Mouse (Mus musculus) forebrain, embryonic 12.5 days (tissue): ENCODE data around the gene Vps8. TPM values are rescaled to one million over a fixed set of nuclear protein-coding genes. Genes with fewer than 3 reads are reported as not detected.

Experiments used
- ATAC-seq: fragments of 200-750 bp; cut with Nextera tagmentation; 2 replicates; pipeline ENCODE4 v1.8.0; 2017; ENCODE audit warnings: moderate TSS enrichment; ENCODE audit not compliant: low FRiP score
- H3K27ac ChIP-seq: fragments of 300-500 bp; sonication (generic); 2 replicates; pipeline ENCODE4 v1.5.1; 2016; ENCODE audit warnings: mild to moderate bottlenecking
- H3K27me3 ChIP-seq: fragments of 300-500 bp; sonication (generic); 2 replicates; pipeline ENCODE4 v1.6.1; 2016; ENCODE audit warnings: mild to moderate bottlenecking
- H3K36me3 ChIP-seq: fragments of 300-500 bp; sonication (generic); replicated peaks from 2 replicates; pipeline ENCODE4 v1.6.1; 2016; ENCODE audit warnings: mild to moderate bottlenecking
- H3K4me1 ChIP-seq: fragments of 300-500 bp; sonication (generic); 2 replicates; pipeline ENCODE4 v1.6.1; 2016
- H3K4me2 ChIP-seq: fragments of 300-500 bp; sonication (generic); 2 replicates; pipeline ENCODE4 v1.6.1; 2016; ENCODE audit warnings: mild to moderate bottlenecking, moderate library complexity
- H3K4me3 ChIP-seq: fragments of 300-500 bp; sonication (generic); replicated peaks from 2 replicates; pipeline ENCODE4 v1.5.1; 2016; ENCODE audit warnings: mild to moderate bottlenecking
- H3K9ac ChIP-seq: fragments of 300-500 bp; sonication (generic); 2 replicates; pipeline ENCODE4 v1.6.1; 2016; ENCODE audit warnings: mild to moderate bottlenecking
- H3K9me3 ChIP-seq: fragments of 300-500 bp; sonication (generic); 2 replicates; pipeline ENCODE4 v1.6.1; 2016
- WGBS: fragments of 180-500 bp; shearing (Covaris S2); methylation state at CpG from one replicate; pipeline ENCODE4 v1.1.7; 2016; 5-methylcytosine and 5-hydroxymethylcytosine counted together
- polyA plus RNA-seq: library from polyadenylated mRNA; unstranded; fragments of >200 nt; fragmentation: Nextera tagmentation; extraction: Ambion mirVana; gene quantifications from 2 replicates; pipeline ENCODE4 v1.2.1, GENCODE M21; 2016

Vps8 gene
- polyA plus RNA-seq, 1 experiment from 2014 or later = 30.1 TPM

DNA sequence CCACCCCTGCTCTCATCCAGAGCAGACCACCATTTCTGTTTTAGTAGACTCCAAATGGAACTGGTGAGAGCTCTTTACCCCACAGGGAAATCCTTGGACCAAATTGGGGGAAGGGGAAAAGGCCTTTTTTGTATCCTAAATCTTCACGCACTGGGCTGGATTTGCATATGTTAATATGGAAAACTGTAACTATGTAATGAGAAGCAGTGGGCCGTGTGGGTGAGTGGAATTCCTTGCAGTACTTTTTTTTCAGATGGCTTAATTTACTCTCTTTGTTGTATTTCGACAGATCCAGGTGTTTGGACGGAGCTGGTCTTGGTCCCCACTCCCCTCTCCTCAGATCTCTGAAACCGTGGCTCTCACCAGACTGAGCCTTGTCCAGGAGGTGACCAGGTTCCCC is 32.2 kb upstream of the Vps8 start:
- ATAC-seq = no peak
- H3K27me3 ChIP-seq = peaks cover 30% of the 10 kb centered on the region; the same call in 1 of the 2 replicates
- no peak overlapping the region for H3K4me3 ChIP-seq
- no peaks in the 10 kb centered on the region for H3K9me3 ChIP-seq
- H3K9ac ChIP-seq = no peak overlapping the region
- 30% methylated on average over 5 of the region's 5 CpGs for WGBS
- no peaks in the 10 kb centered on the region for H3K36me3 ChIP-seq
- H3K4me1 ChIP-seq = peaks cover 40% of the 10 kb centered on the region
- H3K27ac ChIP-seq = no peak overlapping the region
- H3K4me2 ChIP-seq = no peak overlapping the region

DNA sequence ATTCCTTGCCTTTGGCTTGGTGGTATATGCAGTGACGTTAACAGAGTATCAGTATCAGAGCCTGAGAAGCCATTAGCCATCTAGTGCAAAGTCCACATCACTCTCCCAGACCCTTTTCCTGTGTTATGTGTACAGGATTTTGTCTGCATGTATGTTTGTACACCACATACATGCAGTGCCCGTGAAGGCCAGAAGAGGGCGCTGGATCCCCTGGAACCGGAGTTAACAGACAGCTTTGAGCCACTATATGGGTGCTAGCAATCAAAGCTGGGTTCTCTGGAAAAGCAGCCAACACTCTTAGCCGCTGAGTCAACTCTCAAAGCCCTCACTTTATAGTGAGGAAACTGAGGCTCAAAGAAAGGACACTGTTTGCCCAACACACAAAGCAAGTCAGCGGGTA is 30.8 kb upstream of the Vps8 start:
- WGBS = 74% methylated on average over 6 of the region's 6 CpGs
- no peak; the same call in 1 of the 2 replicates for ATAC-seq
- Histone ChIP-seq H3K9me3 (no peaks in the 10 kb centered on the region), H3K4me3 (no peak overlapping the region), H3K4me2 (no peak overlapping the region), H3K4me1 (peaks cover 41% of the 10 kb centered on the region), H3K36me3 (no peaks in the 10 kb centered on the region), H3K9ac (no peak overlapping the region), H3K27me3 (peaks cover 30% of the 10 kb centered on the region; the same call in 1 of the 2 replicates), H3K27ac (peak overlapping the region; percentile 33)

DNA sequence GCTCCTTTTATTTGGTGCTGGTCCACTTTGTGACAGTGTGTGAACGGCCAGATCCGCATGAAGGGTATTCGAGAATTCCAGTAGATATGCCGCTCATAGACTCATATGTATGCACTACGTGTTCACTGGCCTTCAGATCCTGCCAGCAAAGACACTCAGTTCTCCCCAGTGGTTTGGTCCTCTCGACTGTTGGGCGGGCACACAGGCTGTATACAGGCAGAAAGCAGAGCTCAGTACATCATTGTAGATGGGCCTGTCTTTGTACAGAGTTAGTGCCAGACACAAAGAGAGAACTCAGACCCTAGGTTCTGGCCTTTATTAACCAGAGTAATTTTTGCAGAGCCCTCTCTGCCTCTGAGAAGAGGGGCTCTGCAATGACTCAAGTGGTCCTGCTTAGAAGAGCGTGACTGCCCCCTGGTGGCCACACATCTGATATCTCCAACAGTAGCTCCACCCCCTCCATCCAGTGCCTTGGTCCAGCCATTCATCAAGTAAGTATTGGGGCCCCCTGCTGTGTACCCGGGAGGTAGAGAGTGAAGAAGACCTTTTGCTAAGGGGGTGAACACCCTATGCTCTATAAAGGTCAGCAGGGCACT is 30.3 kb upstream of the Vps8 start:
- Histone ChIP-seq H3K9me3 (no peaks in the 10 kb centered on the region), H3K4me2 (no peak overlapping the region), H3K27ac (peak overlapping the region; percentile 33), H3K4me3 (no peak overlapping the region), H3K9ac (no peak overlapping the region), H3K27me3 (peaks cover 30% of the 10 kb centered on the region; the same call in 1 of the 2 replicates), H3K4me1 (peaks cover 46% of the 10 kb centered on the region), H3K36me3 (no peaks in the 10 kb centered on the region)
- 46% methylated on average over 9 of the region's 9 CpGs for WGBS
- peak; percentile 87 for ATAC-seq

DNA sequence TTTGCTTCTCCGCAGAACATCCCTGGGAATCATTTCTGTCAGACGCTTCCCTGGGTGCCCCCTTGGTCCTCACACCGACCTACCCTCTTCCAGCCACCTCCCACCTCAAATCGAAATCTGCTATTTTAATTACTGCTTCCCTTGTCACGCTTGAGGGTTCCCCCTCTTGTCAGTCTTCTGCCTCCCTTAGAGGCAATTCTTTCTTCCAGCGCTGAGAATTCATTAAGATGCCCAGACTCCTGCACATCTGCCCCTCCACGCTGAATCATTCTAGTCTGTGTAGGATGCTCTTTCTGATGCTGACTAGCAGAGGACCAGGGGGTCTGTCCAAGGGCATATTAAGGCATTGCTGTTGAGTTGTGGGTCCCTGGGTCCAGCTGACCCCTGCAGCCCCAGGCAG is 27.4 kb upstream of the Vps8 start:
- Histone ChIP-seq H3K9ac (0 out of 2 replicates have a peak overlapping the region, but pooled peaks have one; percentile 8), H3K27me3 (peaks cover 18% of the 10 kb centered on the region; the same call in 1 of the 2 replicates), H3K27ac (peak overlapping the region; percentile 3; the same call in 1 of the 2 replicates), H3K36me3 (no peaks in the 10 kb centered on the region), H3K9me3 (no peaks in the 10 kb centered on the region), H3K4me1 (peaks cover 53% of the 10 kb centered on the region), H3K4me3 (no peak overlapping the region), H3K4me2 (no peak overlapping the region)
- WGBS = 27% methylated on average over 7 of the region's 7 CpGs
- no peak for ATAC-seq

DNA sequence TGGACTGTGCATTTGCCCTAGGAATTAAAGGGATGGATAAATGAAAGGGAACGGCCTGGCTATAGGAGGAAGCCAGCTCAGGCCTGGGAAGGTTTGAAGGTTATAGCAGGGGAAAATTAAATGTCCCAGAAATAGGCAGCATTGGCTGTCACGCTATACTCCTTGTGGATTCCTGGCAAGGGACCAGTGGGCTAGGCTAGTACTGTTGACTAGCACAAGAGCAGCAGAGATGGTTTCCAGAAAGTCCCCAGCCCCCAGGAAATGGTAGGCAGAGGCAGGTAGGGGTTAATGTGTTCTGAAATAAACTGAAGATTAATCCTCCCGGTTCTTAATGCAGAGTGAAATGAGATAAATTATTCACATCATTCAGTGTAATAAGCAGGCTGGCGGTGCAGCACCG is 25.2 kb upstream of the Vps8 start:
- Histone ChIP-seq H3K36me3 (no peaks in the 10 kb centered on the region), H3K4me1 (peaks cover 43% of the 10 kb centered on the region), H3K27ac (0 out of 2 replicates have a peak overlapping the region, but pooled peaks have one; percentile 57), H3K4me2 (no peak overlapping the region), H3K4me3 (no peak overlapping the region), H3K9ac (no peak overlapping the region), H3K9me3 (no peaks in the 10 kb centered on the region), H3K27me3 (peaks cover 12% of the 10 kb centered on the region; the same call in 1 of the 2 replicates)
- WGBS = 48% methylated on average over 5 of the region's 5 CpGs
- ATAC-seq = no peak

DNA sequence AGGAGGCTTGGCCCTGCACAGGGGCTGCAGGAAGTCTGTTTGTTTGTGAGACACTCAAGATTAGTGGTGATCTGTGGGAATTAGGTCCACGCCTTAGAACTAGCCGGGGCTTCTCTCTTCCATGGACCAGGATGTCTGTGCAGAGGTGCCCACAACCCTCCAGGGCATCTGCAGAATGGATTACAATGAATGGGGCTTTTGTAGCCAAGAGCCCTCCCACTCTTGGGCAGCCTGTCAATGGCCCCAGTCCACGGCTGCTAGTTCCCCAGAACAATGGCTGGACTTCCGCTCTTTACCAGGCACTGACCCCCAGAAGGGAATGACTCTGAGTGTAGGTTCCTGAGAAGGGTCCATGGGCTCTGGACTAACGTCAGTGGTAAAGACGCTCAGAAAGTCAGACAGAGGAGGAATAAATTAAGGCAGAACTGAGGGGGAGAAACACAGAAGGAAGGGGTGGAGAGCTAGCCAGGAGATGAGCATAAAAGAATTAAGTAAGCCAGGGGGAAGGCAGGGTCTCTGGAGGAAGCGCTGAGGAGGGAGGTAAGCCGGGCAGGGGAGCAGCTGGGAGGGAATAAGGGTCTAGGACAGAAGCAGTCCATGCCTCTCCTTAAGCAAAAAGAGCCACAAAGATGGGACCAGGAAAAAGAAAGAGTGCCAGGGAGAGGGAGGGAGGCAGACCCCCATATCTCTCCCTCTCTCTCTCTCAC is 24.4 kb upstream of the Vps8 start:
- WGBS = 7% methylated on average over 8 of the region's 8 CpGs
- no peak overlapping the region for H3K4me3 ChIP-seq
- H3K9me3 ChIP-seq = no peaks in the 10 kb centered on the region
- peaks cover 43% of the 10 kb centered on the region for H3K4me1 ChIP-seq
- H3K4me2 ChIP-seq = peak overlapping the region; percentile 21
- H3K27ac ChIP-seq = peak overlapping the region; percentile 57
- ATAC-seq = peak; percentile 49; the same call in 1 of the 2 replicates
- H3K9ac ChIP-seq = no peak overlapping the region
- H3K27me3 ChIP-seq = peaks cover 12% of the 10 kb centered on the region; the same call in 1 of the 2 replicates
- no peaks in the 10 kb centered on the region for H3K36me3 ChIP-seq

DNA sequence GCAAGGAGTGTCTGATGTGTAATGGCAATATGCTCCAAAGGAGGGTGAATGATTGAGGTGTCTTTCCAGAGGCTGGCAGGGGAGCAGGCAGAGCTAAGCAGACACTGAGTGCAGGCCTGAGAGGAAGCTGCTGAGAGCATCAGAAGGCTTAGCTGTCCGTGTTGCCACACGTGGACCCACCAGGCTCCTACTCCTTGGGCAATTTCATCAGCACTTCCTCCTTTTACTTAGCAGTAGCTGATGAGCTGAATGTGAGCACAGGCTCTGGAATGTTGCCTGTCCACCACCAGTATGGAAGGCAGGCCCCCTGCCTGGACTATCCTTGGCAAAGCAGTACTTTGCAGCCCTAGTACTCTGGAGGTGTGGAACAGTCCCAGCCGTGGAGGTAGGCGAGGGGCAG is 23.0 kb upstream of the Vps8 start:
- Histone ChIP-seq H3K27me3 (peaks cover 5% of the 10 kb centered on the region; the same call in 1 of the 2 replicates), H3K9me3 (no peaks in the 10 kb centered on the region), H3K9ac (no peak overlapping the region), H3K36me3 (no peaks in the 10 kb centered on the region), H3K4me2 (no peak overlapping the region), H3K27ac (no peak overlapping the region), H3K4me3 (no peak overlapping the region), H3K4me1 (peaks cover 41% of the 10 kb centered on the region)
- ATAC-seq = no peak
- WGBS = 79% methylated on average over 4 of the region's 4 CpGs

DNA sequence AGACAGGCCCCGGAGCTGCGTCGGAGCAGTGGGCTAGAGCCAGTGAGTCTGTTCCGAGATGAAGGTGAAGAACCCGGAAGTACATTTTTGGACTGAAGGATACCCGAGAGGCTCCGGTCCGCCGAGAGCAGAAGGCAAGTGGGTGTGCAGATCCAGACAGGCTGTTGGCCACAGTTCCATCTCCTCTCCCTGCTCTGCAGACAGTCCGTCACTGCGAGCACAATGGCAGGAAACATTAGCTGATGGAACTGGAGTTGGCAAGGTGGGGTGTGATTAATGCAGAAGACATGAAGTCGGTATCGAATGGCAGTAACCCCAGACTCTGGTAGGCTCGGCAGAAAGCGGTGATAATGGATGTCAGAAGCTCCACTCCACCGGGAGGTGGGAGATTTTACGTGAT is 20.9 kb upstream of the Vps8 start:
- Histone ChIP-seq H3K27ac (no peak overlapping the region), H3K4me1 (peaks cover 36% of the 10 kb centered on the region), H3K4me2 (no peak overlapping the region), H3K4me3 (no peak overlapping the region), H3K27me3 (peaks cover 4% of the 10 kb centered on the region; the same call in 1 of the 2 replicates), H3K36me3 (no peaks in the 10 kb centered on the region), H3K9me3 (no peaks in the 10 kb centered on the region), H3K9ac (no peak overlapping the region)
- no peak for ATAC-seq
- WGBS = 82% methylated on average over 17 of the region's 17 CpGs

DNA sequence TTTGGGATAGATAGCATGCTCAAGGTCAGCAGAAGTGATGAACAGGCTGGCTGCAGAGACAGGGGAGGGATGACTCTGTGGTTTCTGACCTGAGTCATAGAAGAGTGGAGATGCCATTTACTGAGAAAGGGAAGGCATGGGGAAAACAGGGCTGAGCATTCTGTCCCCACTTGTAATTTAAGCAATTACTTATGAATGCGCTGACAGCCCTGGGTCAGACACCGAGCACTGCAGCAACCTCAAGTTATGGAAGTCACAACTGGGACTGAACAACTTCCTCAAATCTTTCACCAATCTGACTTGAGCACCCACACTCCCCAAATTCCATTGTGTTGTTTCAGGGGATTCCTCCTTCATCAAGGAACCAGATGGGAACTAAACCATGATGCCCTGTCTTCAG is 19.5 kb upstream of the Vps8 start:
- WGBS = 92% methylated on average over 2 of the region's 2 CpGs
- no peaks in the 10 kb centered on the region for H3K9me3 ChIP-seq
- H3K9ac ChIP-seq = no peak overlapping the region
- no peaks in the 10 kb centered on the region for H3K36me3 ChIP-seq
- no peak overlapping the region for H3K4me2 ChIP-seq
- H3K27me3 ChIP-seq = peaks cover 4% of the 10 kb centered on the region; the same call in 1 of the 2 replicates
- H3K4me1 ChIP-seq = peaks cover 23% of the 10 kb centered on the region
- no peak for ATAC-seq
- no peak overlapping the region for H3K4me3 ChIP-seq
- no peak overlapping the region for H3K27ac ChIP-seq

DNA sequence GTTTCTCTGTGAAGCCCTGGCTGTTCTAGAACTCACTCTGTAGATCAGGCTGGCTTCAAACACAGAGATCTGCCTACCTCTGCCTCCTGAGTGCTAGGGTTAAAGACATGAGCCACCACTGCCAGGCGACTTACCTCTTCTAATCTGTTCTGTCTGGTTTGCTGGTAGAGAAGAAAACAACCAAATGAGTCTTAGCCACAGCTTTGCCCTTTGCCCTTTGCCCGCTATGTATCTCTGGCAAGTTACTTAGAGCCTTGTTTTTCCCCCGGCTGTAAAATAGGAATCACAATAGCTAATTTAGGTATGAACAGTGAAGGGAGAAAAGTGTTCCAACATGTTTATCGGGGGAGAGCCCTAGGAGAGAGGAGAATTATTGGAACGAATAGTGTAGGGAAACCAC is 18.3 kb upstream of the Vps8 start:
- peaks cover 14% of the 10 kb centered on the region for H3K4me1 ChIP-seq
- WGBS = 58% methylated on average over 5 of the region's 5 CpGs
- H3K9me3 ChIP-seq = no peaks in the 10 kb centered on the region
- no peak overlapping the region for H3K4me3 ChIP-seq
- no peaks in the 10 kb centered on the region for H3K36me3 ChIP-seq
- no peak for ATAC-seq
- H3K27ac ChIP-seq = no peak overlapping the region
- H3K4me2 ChIP-seq = no peak overlapping the region
- H3K9ac ChIP-seq = no peak overlapping the region
- peaks cover 4% of the 10 kb centered on the region; the same call in 1 of the 2 replicates for H3K27me3 ChIP-seq

DNA sequence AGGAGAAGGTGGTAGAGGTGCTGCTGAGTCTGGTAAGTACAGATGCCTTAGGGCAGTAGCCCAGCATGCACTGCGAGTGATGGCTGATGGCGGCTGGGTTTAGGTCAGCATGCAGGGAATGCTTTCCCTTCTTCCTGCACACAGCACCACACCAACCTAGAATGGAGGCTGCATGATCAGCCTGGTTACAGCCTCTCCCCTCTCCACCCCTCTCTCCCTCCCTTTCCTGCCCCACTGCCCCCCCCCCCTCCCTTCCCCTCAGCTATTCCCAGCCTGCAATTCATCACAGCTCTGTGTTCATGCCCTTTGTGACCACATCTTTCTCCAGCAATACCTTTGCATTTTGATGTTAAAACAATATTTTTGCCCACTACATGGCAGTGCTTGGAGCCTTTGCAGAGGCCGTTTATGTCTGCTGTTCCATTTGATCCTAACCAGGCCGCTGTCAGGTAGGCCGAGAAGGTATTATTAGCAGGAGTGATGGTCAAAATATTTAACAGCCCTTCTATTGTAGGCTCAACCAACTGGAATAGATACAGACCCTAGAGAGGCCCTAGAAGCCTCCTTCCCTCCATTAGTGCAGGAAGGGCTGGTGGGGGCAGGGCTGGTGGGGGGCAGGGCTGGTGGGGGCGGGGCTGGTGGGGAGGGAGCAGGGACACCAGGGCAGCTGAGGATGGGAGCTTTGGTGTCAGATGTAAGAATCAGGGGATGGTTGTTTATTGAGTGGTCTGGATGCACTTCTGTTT is 17.5 kb upstream of the Vps8 start:
- ATAC-seq = 0 out of 2 replicates have a peak, but pooled peaks have one; percentile 20
- Histone ChIP-seq H3K9ac (no peak overlapping the region), H3K4me2 (no peak overlapping the region), H3K27ac (0 out of 2 replicates have a peak overlapping the region, but pooled peaks have one; percentile 19), H3K4me3 (no peak overlapping the region), H3K4me1 (peaks cover 14% of the 10 kb centered on the region), H3K27me3 (peaks cover 4% of the 10 kb centered on the region; the same call in 1 of the 2 replicates), H3K36me3 (no peaks in the 10 kb centered on the region), H3K9me3 (no peaks in the 10 kb centered on the region)
- 54% methylated on average over 6 of the region's 6 CpGs for WGBS

DNA sequence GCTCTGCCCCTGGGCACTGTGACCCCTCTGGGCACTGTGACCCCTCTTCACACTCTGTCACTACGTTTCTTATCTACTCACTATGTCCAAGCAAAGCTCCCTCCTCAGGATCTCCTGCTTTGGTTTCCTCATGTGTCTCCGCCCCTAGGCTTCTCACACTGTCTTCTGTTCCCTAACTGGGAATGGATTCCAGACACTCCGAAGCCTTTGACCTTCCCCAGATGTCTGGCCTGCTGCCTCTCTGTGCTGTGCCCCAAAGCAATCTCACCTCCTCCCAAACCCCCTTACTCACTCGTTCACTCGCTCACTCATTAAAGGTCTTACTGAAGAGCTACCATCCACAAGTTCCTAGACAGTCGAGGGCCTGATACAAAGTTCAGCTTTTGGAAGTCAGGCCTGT is 16.8 kb upstream of the Vps8 start:
- Histone ChIP-seq H3K27ac (no peak overlapping the region), H3K9ac (no peak overlapping the region), H3K4me1 (peaks cover 14% of the 10 kb centered on the region), H3K36me3 (no peaks in the 10 kb centered on the region), H3K4me3 (no peak overlapping the region), H3K4me2 (no peak overlapping the region), H3K9me3 (no peaks in the 10 kb centered on the region), H3K27me3 (peaks cover 4% of the 10 kb centered on the region; the same call in 1 of the 2 replicates)
- WGBS = 69% methylated on average over 6 of the region's 6 CpGs
- no peak for ATAC-seq
